Mouse (Mus musculus): ENCODE measurements around the gene Tmem234. TPM values are rescaled to one million over a fixed set of nuclear protein-coding genes. Genes with fewer than 3 reads are reported as not detected.

The Tmem234 gene
- polyA plus RNA-seq, 1 experiment from 2014 or later: 187 TPM

DNA sequence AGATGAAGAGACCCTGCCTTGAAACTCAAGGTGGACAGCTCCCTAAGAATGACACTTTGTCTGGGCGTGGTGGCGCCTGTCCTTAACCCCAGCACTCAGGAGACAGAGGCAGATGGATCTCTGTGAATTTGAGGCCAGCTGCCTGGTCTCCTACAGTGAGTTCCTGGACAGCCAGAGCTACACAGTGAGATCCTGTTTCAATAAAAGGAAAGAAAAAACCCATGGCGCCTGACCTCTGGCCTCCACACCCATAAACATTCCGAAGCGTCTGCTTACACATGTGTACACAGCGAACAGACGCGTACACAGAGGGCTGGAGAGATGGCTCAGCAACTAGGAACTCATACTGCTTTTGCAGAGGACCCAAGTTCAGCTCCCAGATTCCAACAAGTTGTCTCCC is 36.8 kb upstream of the Tmem234 start:
- Histone ChIP-seq H3K27me3 (ENCODE audit: control insufficient read depth, insufficient read depth, low read length) (no peaks in the 10 kb centered on the region), H3K27ac (ENCODE audit: low read depth, low read length) (no peak overlapping the region), H3K4me3 (ENCODE audit: low read depth, low read length) (no peak overlapping the region), H3K36me3 (ENCODE audit: control insufficient read depth, insufficient read depth, low read length) (no peaks in the 10 kb centered on the region), H3K9ac (ENCODE audit: low read length) (no peak overlapping the region), H3K4me2 (ENCODE audit: low read depth) (no peak overlapping the region), H3K9me3 (ENCODE audit: control insufficient read depth, low read length) (no peaks in the 10 kb centered on the region), H3K4me1 (ENCODE audit: control insufficient read depth, insufficient read depth, low read length) (peaks cover 7% of the 10 kb centered on the region; the same call in 1 of the 2 replicates)
- WGBS: 32% methylated on average over 8 of the region's 8 CpGs
- peak; percentile 32 for DNase-seq (ENCODE audit: low spot score)
- no peak for ATAC-seq (ENCODE audit: insufficient read depth, low FRiP score, low TSS enrichment)

DNA sequence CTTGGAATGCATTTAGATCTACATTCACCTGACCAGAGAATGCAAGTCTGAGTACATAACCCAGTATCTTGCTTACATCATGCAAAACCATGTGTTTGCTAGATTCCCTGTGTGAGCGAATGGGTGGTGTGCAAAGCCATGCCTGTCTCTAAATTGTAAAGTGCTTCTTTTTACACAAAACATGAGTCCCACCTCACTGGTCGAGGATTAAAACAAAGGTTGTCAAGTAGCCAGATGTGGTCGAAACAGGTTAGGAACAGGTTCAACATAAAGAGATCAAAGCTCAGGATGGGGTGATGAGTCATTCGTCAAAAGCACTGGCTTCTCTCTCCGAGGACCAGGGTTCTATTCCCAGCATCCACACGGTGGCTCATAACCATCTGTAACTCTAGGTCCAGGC is 35.3 kb upstream of the Tmem234 start:
- Histone ChIP-seq H3K27me3 (ENCODE audit: control insufficient read depth, insufficient read depth, low read length) (no peaks in the 10 kb centered on the region), H3K4me1 (ENCODE audit: control insufficient read depth, insufficient read depth, low read length) (peaks cover 7% of the 10 kb centered on the region; the same call in 1 of the 2 replicates), H3K4me2 (ENCODE audit: low read depth) (no peak overlapping the region), H3K9ac (ENCODE audit: low read length) (no peak overlapping the region), H3K4me3 (ENCODE audit: low read depth, low read length) (no peak overlapping the region), H3K36me3 (ENCODE audit: control insufficient read depth, insufficient read depth, low read length) (no peaks in the 10 kb centered on the region), H3K9me3 (ENCODE audit: control insufficient read depth, low read length) (no peaks in the 10 kb centered on the region), H3K27ac (ENCODE audit: low read depth, low read length) (no peak overlapping the region)
- 83% methylated on average over 6 of the region's 6 CpGs for WGBS
- no peak for ATAC-seq (ENCODE audit: insufficient read depth, low FRiP score, low TSS enrichment)
- no peak for DNase-seq (ENCODE audit: low spot score)

DNA sequence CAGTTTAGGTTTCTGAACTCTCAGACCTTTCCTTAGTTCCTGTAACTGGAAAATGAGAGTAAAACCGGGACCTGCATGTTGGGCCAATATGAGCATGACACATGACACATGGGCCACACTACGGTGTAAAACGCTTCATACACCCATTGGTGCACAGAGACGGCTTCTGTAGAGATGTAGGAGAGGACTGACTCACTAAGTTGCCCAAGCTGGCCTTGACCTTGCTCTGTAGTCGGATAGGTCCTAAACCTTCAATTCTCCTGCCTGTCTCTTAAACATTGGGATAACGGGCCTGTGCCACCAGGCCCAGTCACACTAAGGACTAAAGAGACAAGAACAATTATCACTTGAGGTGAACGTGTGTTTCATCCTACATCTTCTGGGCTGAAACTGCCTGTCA is 32.1 kb upstream of the Tmem234 start:
- Histone ChIP-seq H3K9me3 (ENCODE audit: control insufficient read depth, low read length) (no peaks in the 10 kb centered on the region), H3K4me3 (ENCODE audit: low read depth, low read length) (no peak overlapping the region), H3K4me1 (ENCODE audit: control insufficient read depth, insufficient read depth, low read length) (peaks cover 6% of the 10 kb centered on the region; the same call in 1 of the 2 replicates), H3K27me3 (ENCODE audit: control insufficient read depth, insufficient read depth, low read length) (no peaks in the 10 kb centered on the region), H3K4me2 (ENCODE audit: low read depth) (no peak overlapping the region), H3K36me3 (ENCODE audit: control insufficient read depth, insufficient read depth, low read length) (no peaks in the 10 kb centered on the region), H3K27ac (ENCODE audit: low read depth, low read length) (no peak overlapping the region), H3K9ac (ENCODE audit: low read length) (no peak overlapping the region)
- 91% methylated on average over 7 of the region's 7 CpGs for WGBS
- ATAC-seq (ENCODE audit: insufficient read depth, low FRiP score, low TSS enrichment) (no peak), DNase-seq (ENCODE audit: low spot score) (no peak)

DNA sequence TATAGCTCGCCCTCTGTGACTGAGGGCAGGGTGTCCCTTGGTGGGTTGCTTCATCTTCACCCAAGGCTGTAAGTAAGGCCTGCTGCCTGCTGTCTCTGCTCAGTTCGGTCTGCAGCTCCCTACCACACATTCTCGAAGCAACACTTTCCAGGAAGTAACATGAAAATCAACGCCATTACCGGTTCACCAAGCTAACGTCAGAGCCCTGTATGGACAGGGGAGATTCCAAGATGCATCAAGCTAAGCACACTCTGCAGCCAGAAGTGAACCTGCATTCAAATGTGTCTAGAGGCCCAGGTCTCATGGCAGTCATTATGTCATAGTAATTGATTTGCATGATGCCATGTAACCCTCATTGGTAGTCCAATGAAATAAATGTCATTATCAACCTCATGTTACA is 30.4 kb upstream of the Tmem234 start:
- ATAC-seq (ENCODE audit: insufficient read depth, low FRiP score, low TSS enrichment): no peak
- DNase-seq (ENCODE audit: low spot score): no peak
- no peak overlapping the region for H3K9ac ChIP-seq (ENCODE audit: low read length)
- H3K36me3 ChIP-seq (ENCODE audit: control insufficient read depth, insufficient read depth, low read length): no peaks in the 10 kb centered on the region
- WGBS: 82% methylated on average over 6 of the region's 6 CpGs
- no peaks in the 10 kb centered on the region for H3K9me3 ChIP-seq (ENCODE audit: control insufficient read depth, low read length)
- H3K4me2 ChIP-seq (ENCODE audit: low read depth): no peak overlapping the region
- H3K27ac ChIP-seq (ENCODE audit: low read depth, low read length): no peak overlapping the region
- no peaks in the 10 kb centered on the region for H3K4me1 ChIP-seq (ENCODE audit: control insufficient read depth, insufficient read depth, low read length)
- no peak overlapping the region for H3K4me3 ChIP-seq (ENCODE audit: low read depth, low read length)
- no peaks in the 10 kb centered on the region for H3K27me3 ChIP-seq (ENCODE audit: control insufficient read depth, insufficient read depth, low read length)

DNA sequence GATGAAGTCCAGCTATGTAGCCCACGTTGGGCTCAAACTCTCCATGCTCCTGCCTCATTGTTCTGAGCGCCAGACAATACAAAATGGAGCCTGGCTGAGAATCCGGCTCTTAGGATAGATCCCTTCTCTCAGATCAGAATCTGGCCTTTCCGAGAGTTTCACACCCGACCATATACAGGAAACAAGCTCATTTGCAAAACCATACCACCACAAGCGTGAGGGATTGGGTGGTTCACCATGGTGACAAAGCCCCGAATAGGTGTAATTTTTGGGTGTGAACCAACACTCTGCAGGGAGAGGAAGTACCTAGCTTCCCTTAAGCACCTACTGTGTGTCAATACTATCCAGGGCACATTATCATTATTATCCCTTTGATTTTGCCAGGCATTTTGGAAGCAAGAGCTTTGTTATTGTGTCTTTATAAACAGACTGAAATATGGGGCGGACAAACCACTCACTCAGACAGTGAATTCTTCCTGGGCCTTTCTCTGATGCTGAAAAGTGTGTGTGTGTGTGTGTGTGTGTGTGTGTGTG is 28.9 kb upstream of the Tmem234 start:
- Histone ChIP-seq H3K4me2 (ENCODE audit: low read depth) (no peak overlapping the region), H3K36me3 (ENCODE audit: control insufficient read depth, insufficient read depth, low read length) (no peaks in the 10 kb centered on the region), H3K27ac (ENCODE audit: low read depth, low read length) (no peak overlapping the region), H3K4me1 (ENCODE audit: control insufficient read depth, insufficient read depth, low read length) (no peaks in the 10 kb centered on the region), H3K9me3 (ENCODE audit: control insufficient read depth, low read length) (no peaks in the 10 kb centered on the region), H3K9ac (ENCODE audit: low read length) (no peak overlapping the region), H3K27me3 (ENCODE audit: control insufficient read depth, insufficient read depth, low read length) (no peaks in the 10 kb centered on the region), H3K4me3 (ENCODE audit: low read depth, low read length) (no peak overlapping the region)
- DNase-seq (ENCODE audit: low spot score): no peak
- WGBS: 78% methylated on average over 8 of the region's 8 CpGs
- ATAC-seq (ENCODE audit: insufficient read depth, low FRiP score, low TSS enrichment): no peak

DNA sequence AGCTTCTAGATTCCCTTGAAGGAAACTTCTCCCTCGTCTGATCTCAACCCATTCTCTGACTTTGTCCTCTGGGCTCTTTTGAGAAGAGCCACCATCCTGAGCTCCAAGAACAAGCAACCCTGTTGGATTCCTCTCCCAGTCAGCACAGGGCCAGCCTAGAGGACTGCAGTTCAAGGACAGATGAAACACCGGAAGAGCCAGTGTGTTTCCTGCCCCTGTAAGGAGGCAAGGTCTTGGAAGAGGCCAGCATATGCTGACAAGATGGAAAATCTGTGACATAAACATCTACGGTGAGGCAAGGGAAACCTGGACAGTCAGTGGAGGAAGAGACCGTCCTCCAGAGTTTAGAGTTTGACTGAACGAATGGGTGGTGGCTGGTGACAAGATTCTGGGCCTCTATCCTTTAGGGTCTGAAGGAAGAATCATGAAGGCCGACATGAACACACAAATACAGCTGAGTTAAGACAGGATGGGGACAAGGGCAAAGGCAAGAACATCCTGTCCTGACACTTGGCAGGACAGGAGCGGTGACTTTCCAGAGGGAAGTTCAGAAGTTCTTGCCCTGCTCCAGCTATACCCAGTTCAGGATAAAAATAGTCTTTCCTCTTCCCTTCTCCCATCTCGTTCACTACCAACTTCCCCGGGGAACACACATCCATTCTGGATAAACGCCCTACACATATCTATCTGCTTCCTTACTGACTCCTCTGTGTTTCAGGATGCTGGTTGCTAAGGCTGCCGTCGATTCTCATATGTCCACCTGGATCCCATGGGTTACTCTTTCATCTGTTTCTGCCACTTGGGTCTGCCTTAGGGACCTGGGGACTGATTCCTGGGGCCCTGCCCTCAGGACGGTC is 28.0 kb upstream of the Tmem234 start:
- H3K9me3 ChIP-seq (ENCODE audit: control insufficient read depth, low read length): no peaks in the 10 kb centered on the region
- ATAC-seq (ENCODE audit: insufficient read depth, low FRiP score, low TSS enrichment): no peak
- 87% methylated on average over 13 of the region's 13 CpGs for WGBS

DNA sequence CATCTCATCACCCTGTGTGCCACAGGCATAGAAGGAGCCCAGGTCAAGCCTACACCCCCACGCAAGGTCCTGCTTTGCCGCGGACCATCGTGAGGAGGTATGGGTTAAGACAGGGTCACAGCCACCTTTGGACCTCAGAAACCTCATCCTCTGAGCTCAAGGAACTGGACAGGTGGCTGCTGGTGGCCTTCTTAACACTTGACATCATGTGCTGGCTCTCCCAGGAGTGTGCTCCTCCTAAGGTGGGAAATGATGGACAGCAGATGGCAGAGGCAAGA is 27.4 kb upstream of the Tmem234 start:
- Histone ChIP-seq H3K36me3 (ENCODE audit: control insufficient read depth, insufficient read depth, low read length) (no peaks in the 10 kb centered on the region), H3K9ac (ENCODE audit: low read length) (no peak overlapping the region), H3K9me3 (ENCODE audit: control insufficient read depth, low read length) (no peaks in the 10 kb centered on the region), H3K4me3 (ENCODE audit: low read depth, low read length) (no peak overlapping the region), H3K4me1 (ENCODE audit: control insufficient read depth, insufficient read depth, low read length) (no peaks in the 10 kb centered on the region), H3K4me2 (ENCODE audit: low read depth) (no peak overlapping the region), H3K27ac (ENCODE audit: low read depth, low read length) (no peak overlapping the region), H3K27me3 (ENCODE audit: control insufficient read depth, insufficient read depth, low read length) (no peaks in the 10 kb centered on the region)
- WGBS: 98% methylated on average over 4 of the region's 4 CpGs
- ATAC-seq (ENCODE audit: insufficient read depth, low FRiP score, low TSS enrichment): no peak
- DNase-seq (ENCODE audit: low spot score): no peak

More for the DNA sequence above, 28.0 kb upstream of the Tmem234 start:
- no peak overlapping the region for H3K4me2 ChIP-seq (ENCODE audit: low read depth)
- no peaks in the 10 kb centered on the region for H3K27me3 ChIP-seq (ENCODE audit: control insufficient read depth, insufficient read depth, low read length)
- no peak overlapping the region for H3K9ac ChIP-seq (ENCODE audit: low read length)
- no peak overlapping the region for H3K4me3 ChIP-seq (ENCODE audit: low read depth, low read length)
- no peaks in the 10 kb centered on the region for H3K4me1 ChIP-seq (ENCODE audit: control insufficient read depth, insufficient read depth, low read length)
- DNase-seq (ENCODE audit: low spot score): no peak
- no peaks in the 10 kb centered on the region for H3K36me3 ChIP-seq (ENCODE audit: control insufficient read depth, insufficient read depth, low read length)
- H3K27ac ChIP-seq (ENCODE audit: low read depth, low read length): no peak overlapping the region

DNA sequence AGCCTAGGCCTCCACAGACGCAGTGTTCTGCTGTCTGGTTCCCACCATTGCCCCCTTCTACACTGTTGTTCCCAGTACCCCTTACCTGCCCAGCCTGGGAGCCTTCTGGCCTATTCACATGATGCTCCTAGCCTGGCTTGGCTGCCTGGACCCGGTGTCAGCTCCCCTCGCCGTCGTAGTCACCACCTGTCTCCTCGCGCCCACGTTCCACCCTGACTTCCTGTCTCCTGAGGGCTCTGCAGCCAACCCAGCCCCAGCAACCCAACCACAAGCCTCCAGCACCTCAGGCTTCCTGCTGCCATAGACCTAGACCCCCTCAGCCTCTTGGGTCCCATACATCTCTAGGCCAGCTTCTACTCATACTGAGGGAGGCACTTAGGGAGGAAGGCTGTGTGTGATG is 27.0 kb upstream of the Tmem234 start, which contains the start of gene Lck:
Gene Lck (minus strand): TSS at position 212 of the 400 bp plus-strand sequence.
- no peak for DNase-seq (ENCODE audit: low spot score)
- Histone ChIP-seq H3K9me3 (ENCODE audit: control insufficient read depth, low read length) (no peaks in the 10 kb centered on the region), H3K27ac (ENCODE audit: low read depth, low read length) (no peak within 1 kb of the TSS), H3K9ac (ENCODE audit: low read length) (no peak within 1 kb of the TSS), H3K4me2 (ENCODE audit: low read depth) (no peak within 1 kb of the TSS), H3K4me1 (ENCODE audit: control insufficient read depth, insufficient read depth, low read length) (no peaks in the 10 kb centered on the region), H3K4me3 (ENCODE audit: low read depth, low read length) (no peak within 1 kb of the TSS), H3K27me3 (ENCODE audit: control insufficient read depth, insufficient read depth, low read length) (no peaks in the 10 kb centered on the region), H3K36me3 (ENCODE audit: control insufficient read depth, insufficient read depth, low read length) (no peaks in the 10 kb centered on the region)
- ATAC-seq (ENCODE audit: insufficient read depth, low FRiP score, low TSS enrichment): no peak
- WGBS: 91% methylated on average over 8 of the region's 8 CpGs

DNA sequence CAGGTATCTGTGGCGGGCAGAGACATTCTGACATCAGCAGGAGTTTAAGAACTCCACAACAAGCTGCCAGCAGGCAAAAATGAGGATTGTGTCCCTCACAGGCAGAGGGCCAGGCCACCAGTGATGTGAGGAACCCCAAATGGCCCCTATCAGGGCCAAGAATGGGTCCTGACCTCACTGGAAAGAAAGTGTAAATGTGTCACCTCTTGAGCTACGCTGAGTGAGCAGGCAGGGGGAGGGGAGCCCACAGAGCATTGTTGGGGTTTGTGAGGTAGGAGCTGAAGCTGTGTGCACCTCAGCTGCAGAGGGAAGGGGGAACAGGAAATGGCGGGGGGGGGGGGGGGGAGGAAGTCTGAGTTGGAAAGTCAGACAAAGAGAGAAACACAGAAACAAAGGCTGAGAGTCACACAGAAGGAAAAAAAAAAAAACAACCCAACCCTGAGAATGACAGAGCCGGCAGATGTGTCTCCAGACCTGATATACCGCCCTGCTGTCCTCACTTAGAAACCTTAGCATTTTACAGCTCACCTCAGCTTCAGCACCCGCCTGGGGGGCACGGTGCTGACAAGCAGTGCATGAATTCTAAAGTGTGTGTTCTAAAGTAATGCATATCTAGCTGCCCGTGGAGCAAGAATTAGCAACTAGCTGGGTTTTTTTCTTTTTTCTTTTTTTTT is 25.2 kb upstream of the Tmem234 start:
- Histone ChIP-seq H3K4me1 (ENCODE audit: control insufficient read depth, insufficient read depth, low read length) (no peaks in the 10 kb centered on the region), H3K36me3 (ENCODE audit: control insufficient read depth, insufficient read depth, low read length) (no peaks in the 10 kb centered on the region), H3K27me3 (ENCODE audit: control insufficient read depth, insufficient read depth, low read length) (no peaks in the 10 kb centered on the region), H3K9me3 (ENCODE audit: control insufficient read depth, low read length) (no peaks in the 10 kb centered on the region), H3K27ac (ENCODE audit: low read depth, low read length) (no peak overlapping the region), H3K9ac (ENCODE audit: low read length) (no peak overlapping the region), H3K4me3 (ENCODE audit: low read depth, low read length) (no peak overlapping the region), H3K4me2 (ENCODE audit: low read depth) (no peak overlapping the region)
- DNase-seq (ENCODE audit: low spot score): no peak
- no peak for ATAC-seq (ENCODE audit: insufficient read depth, low FRiP score, low TSS enrichment)
- WGBS: 42% methylated on average over 7 of the region's 8 CpGs
